Mouse (Mus musculus): ENCODE measurements around the gene Tmem247. TPM values are rescaled to one million over a fixed set of nuclear protein-coding genes. Genes with fewer than 3 reads are reported as not detected.

Tmem247 gene
- total and polyA plus RNA-seq, 3 experiments = not detected

DNA sequence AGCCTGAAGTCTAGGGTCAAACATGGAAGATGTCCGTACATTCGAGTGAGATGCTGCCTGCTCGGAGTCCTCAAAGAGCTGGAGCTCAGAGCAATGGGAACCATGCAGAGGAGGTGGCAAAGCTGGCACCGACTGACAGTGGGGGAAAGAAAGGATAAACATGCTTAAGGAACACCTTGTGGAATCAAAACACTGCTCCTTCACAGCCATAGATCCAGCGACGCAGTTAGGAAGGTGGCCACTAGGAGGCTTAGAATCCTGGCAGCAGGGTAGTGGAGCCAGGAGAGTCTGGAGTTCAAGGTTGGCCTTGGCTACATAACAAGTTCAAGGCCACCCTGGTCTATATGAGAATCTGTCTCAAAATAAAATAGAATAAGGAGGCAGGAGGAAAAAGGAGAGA is 10.5 kb upstream of the Tmem247 start:
- Histone ChIP-seq H3K27ac (ENCODE audit: control insufficient read depth, low read depth, low read length) (no peak overlapping the region), H3K36me3 (ENCODE audit: control insufficient read depth in 1 of 2, insufficient read depth in 2 of 2, low read length in 2 of 2) (no peaks in the 10 kb centered on the region), H3K27me3 (ENCODE audit: control insufficient read depth in 1 of 2, insufficient read depth in 2 of 2, low read length in 2 of 2) (no peaks in the 10 kb centered on the region), H3K4me3 (ENCODE audit: control insufficient read depth in 1 of 2, insufficient read depth in 1 of 2, low read depth in 2 of 2, low read length in 2 of 2) (no peak overlapping the region), H3K4me1 (ENCODE audit: control insufficient read depth in 1 of 2, insufficient read depth in 2 of 2, low read length in 2 of 2) (peaks cover 0 to under 1% of the 10 kb centered on the region in 2 experiments; a peak in 2 of 4 replicates), H3K9ac (ENCODE audit: control insufficient read depth, low read depth, low read length, poor library complexity, severe bottlenecking) (no peak overlapping the region), H3K79me2 (ENCODE audit: control insufficient read depth, insufficient read depth, low read length, poor library complexity) (no peaks in the 10 kb centered on the region), H3K9me3 (replicated peaks; ENCODE audit: insufficient read depth, low read length) (no peaks in the 10 kb centered on the region)
- DNase-seq (ENCODE audit: low read depth, low spot score) = peak; percentile 24
- TF ChIP-seq USF1 (IDR thresholded peaks at IDR 0.05; ENCODE audit: low read depth, low read length) = no peak
- TF ChIP-seq CTCF (IDR thresholded peaks at IDR 0.05 in 2 of 3, conservative IDR thresholded peaks at IDR 0.05 in 1 of 3; ENCODE audit: control insufficient read depth in 1 of 3, insufficient read depth in 1 of 3, low read depth in 2 of 3, low read length in 3 of 3, poor library complexity in 1 of 3, severe bottlenecking in 1 of 3) = peak in 1 of 3 experiments; percentile 30; a peak in 3 of 6 replicates
- no peak for TF ChIP-seq SIN3A (IDR thresholded peaks at IDR 0.05; ENCODE audit: low read length)
- no peak for TF ChIP-seq MXI1 (IDR thresholded peaks at IDR 0.05; ENCODE audit: low read depth, low read length)
- TF ChIP-seq USF2 (IDR thresholded peaks at IDR 0.05; ENCODE audit: borderline replicate concordance in 1 of 2, insufficient read depth in 1 of 2, low read depth in 1 of 2, low read length in 2 of 2) = no peak
- TF ChIP-seq RCOR1 (IDR thresholded peaks at IDR 0.05; ENCODE audit: low read depth, low read length) = no peak
- TF ChIP-seq POLR2A (IDR thresholded peaks at IDR 0.05; ENCODE audit: control insufficient read depth in 1 of 2, insufficient read depth in 1 of 2, low read depth in 1 of 2, low read length in 2 of 2, poor library complexity in 1 of 2) = no peak
- TF ChIP-seq KAT2A (conservative IDR thresholded peaks at IDR 0.05; ENCODE audit: low read depth, low read length) = no peak

- TF ChIP-seq MAFK (IDR thresholded peaks at IDR 0.05; ENCODE audit: borderline replicate concordance, low read depth, low read length) (no peak), MXI1 (IDR thresholded peaks at IDR 0.05; ENCODE audit: low read depth, low read length) (no peak), CHD1 (IDR thresholded peaks at IDR 0.05; ENCODE audit: low read depth, low read length) (no peak), TAL1 (IDR thresholded peaks at IDR 0.05; ENCODE audit: low read length) (no peak), ETS1 (IDR thresholded peaks at IDR 0.05; ENCODE audit: low read depth, low read length) (no peak), BHLHE40 (IDR thresholded peaks at IDR 0.05; ENCODE audit: borderline replicate concordance, low read depth, low read length) (no peak), HCFC1 (IDR thresholded peaks at IDR 0.05; ENCODE audit: low read depth, low read length) (no peak), GATA1 (IDR thresholded peaks at IDR 0.05; ENCODE audit: low read depth, low read length) (no peak), USF2 (IDR thresholded peaks at IDR 0.05; ENCODE audit: borderline replicate concordance in 1 of 2, insufficient read depth in 1 of 2, low read depth in 1 of 2, low read length in 2 of 2) (no peak), CHD2 (IDR thresholded peaks at IDR 0.05; ENCODE audit: low read length) (no peak)
- DNase-seq (ENCODE audit: low read depth, low spot score) = no peak
- Histone ChIP-seq H3K27ac (ENCODE audit: control insufficient read depth, low read depth, low read length) (no peak overlapping the region), H3K27me3 (ENCODE audit: control insufficient read depth in 1 of 2, insufficient read depth in 2 of 2, low read length in 2 of 2) (no peaks in the 10 kb centered on the region), H3K9ac (ENCODE audit: control insufficient read depth, low read depth, low read length, poor library complexity, severe bottlenecking) (no peak overlapping the region), H3K36me3 (ENCODE audit: control insufficient read depth in 1 of 2, insufficient read depth in 2 of 2, low read length in 2 of 2) (no peaks in the 10 kb centered on the region), H3K79me2 (ENCODE audit: control insufficient read depth, insufficient read depth, low read length, poor library complexity) (no peaks in the 10 kb centered on the region), H3K4me1 (ENCODE audit: control insufficient read depth in 1 of 2, insufficient read depth in 2 of 2, low read length in 2 of 2) (peaks cover 0 to 4% of the 10 kb centered on the region in 2 experiments; a peak in 2 of 4 replicates), H3K4me3 (ENCODE audit: control insufficient read depth in 1 of 2, insufficient read depth in 1 of 2, low read depth in 2 of 2, low read length in 2 of 2) (no peak overlapping the region), H3K9me3 (replicated peaks; ENCODE audit: insufficient read depth, low read length) (no peaks in the 10 kb centered on the region)
Observed at GRCm38 (mm10) chr17:86907092-86907491, 10.1 kb upstream of the Tmem247 start.

Measured in MEL (cell line).